Mouse (Mus musculus) liver, embryonic 12.5 days (tissue): ENCODE measurements around the gene Sptssa. TPM values are rescaled to one million over a fixed set of nuclear protein-coding genes. Genes with fewer than 3 reads are reported as not detected.

Experiments
- ATAC-seq: fragments of 200-750 bp; cut with Nextera tagmentation; 2 replicates; pipeline ENCODE4 v1.8.0; 2017; ENCODE audit warnings: moderate number of reproducible peaks, mild to moderate bottlenecking, moderate library complexity
- H3K27ac ChIP-seq: fragments of 300-500 bp; sonication (generic); 2 replicates; pipeline ENCODE4 v1.5.1; 2016; ENCODE audit warnings: mild to moderate bottlenecking
- H3K27me3 ChIP-seq: fragments of 300-500 bp; sonication (generic); replicated peaks from 2 replicates; pipeline ENCODE4 v1.6.1; 2016; ENCODE audit warnings: mild to moderate bottlenecking, moderate library complexity
- H3K36me3 ChIP-seq: fragments of 300-500 bp; sonication (generic); 2 replicates; pipeline ENCODE4 v1.6.1; 2016; ENCODE audit warnings: mild to moderate bottlenecking, moderate library complexity
- H3K4me1 ChIP-seq: fragments of 300-500 bp; sonication (generic); 2 replicates; pipeline ENCODE4 v1.6.1; 2016
- H3K4me2 ChIP-seq: fragments of 300-500 bp; sonication (generic); 2 replicates; pipeline ENCODE4 v1.6.1; 2016; ENCODE audit warnings: mild to moderate bottlenecking, moderate library complexity
- H3K4me3 ChIP-seq: fragments of 300-500 bp; sonication (generic); 2 replicates; pipeline ENCODE4 v1.5.1; 2016; ENCODE audit warnings: mild to moderate bottlenecking, moderate library complexity
- H3K9ac ChIP-seq: fragments of 300-500 bp; sonication (generic); 2 replicates; pipeline ENCODE4 v1.6.1; 2016; ENCODE audit warnings: mild to moderate bottlenecking, moderate library complexity
- H3K9me3 ChIP-seq: fragments of 300-500 bp; sonication (generic); replicated peaks from 2 replicates; pipeline ENCODE4 v1.6.1; 2016; ENCODE audit warnings: mild to moderate bottlenecking, moderate library complexity
- WGBS: fragments of 180-500 bp; shearing (Covaris S2); methylation state at CpG from one replicate; pipeline ENCODE4 v1.1.7; 2016; ENCODE audit not compliant: insufficient replicate concordance; 5-methylcytosine and 5-hydroxymethylcytosine counted together
- microRNA counts: library from miRNA; unstranded; fragments of <30 nt; microRNA quantifications from one replicate; lab custom pipeline; 2017
- microRNA-seq: library from miRNA; unstranded; fragments of <30 nt; microRNA quantifications from one replicate; pipeline ENCODE4, GENCODE M21; 2017
- polyA plus RNA-seq: library from polyadenylated mRNA; unstranded; fragments of >200 nt; fragmentation: Nextera tagmentation; extraction: Ambion mirVana; gene quantifications from 2 replicates; pipeline ENCODE4 v1.2.1, GENCODE M21; 2016

The Sptssa gene
- polyA plus RNA-seq, 1 experiment from 2014 or later = 58.8 TPM

GRCm38 (mm10) chr12:54603542-54604167 lies 52.7 kb downstream of the Sptssa start:
- no peak overlapping the region for H3K27ac ChIP-seq
- H3K27me3 ChIP-seq = no peaks in the 10 kb centered on the region
- WGBS = 60% methylated on average over 8 of the region's 9 CpGs
- no peak overlapping the region for H3K9ac ChIP-seq
- H3K4me3 ChIP-seq = no peak overlapping the region
- peaks cover 19% of the 10 kb centered on the region for H3K9me3 ChIP-seq
- ATAC-seq = no peak
- H3K4me2 ChIP-seq = no peak overlapping the region
- no peaks in the 10 kb centered on the region for H3K4me1 ChIP-seq
- H3K36me3 ChIP-seq = no peaks in the 10 kb centered on the region

GRCm38 (mm10) chr12:54600482-54600881 lies 55.9 kb downstream of the Sptssa start:
- no peak overlapping the region for H3K4me2 ChIP-seq
- WGBS = 70% methylated on average over 4 of the region's 4 CpGs
- H3K4me3 ChIP-seq = no peak overlapping the region
- H3K27ac ChIP-seq = no peak overlapping the region
- no peaks in the 10 kb centered on the region for H3K27me3 ChIP-seq
- ATAC-seq = no peak
- no peak overlapping the region for H3K9ac ChIP-seq
- no peaks in the 10 kb centered on the region for H3K36me3 ChIP-seq
- H3K4me1 ChIP-seq = no peaks in the 10 kb centered on the region
- peaks cover 19% of the 10 kb centered on the region for H3K9me3 ChIP-seq

- WGBS = 90% methylated on average over 3 of the region's 3 CpGs
- H3K9ac ChIP-seq = no peak overlapping the region
- H3K27ac ChIP-seq = no peak overlapping the region
- H3K4me2 ChIP-seq = no peak overlapping the region
- no peak for ATAC-seq
- H3K27me3 ChIP-seq = no peaks in the 10 kb centered on the region
- H3K36me3 ChIP-seq = no peaks in the 10 kb centered on the region
- H3K9me3 ChIP-seq = peaks cover 19% of the 10 kb centered on the region
- H3K4me3 ChIP-seq = no peak overlapping the region
- no peaks in the 10 kb centered on the region for H3K4me1 ChIP-seq
Observed at GRCm38 (mm10) chr12:54598358-54598757, 58.0 kb downstream of the Sptssa start.

- Histone ChIP-seq H3K4me1 (no peaks in the 10 kb centered on the region), H3K27ac (no peak overlapping the region), H3K27me3 (no peaks in the 10 kb centered on the region), H3K9ac (no peak overlapping the region), H3K4me2 (no peak overlapping the region), H3K4me3 (no peak overlapping the region), H3K9me3 (peaks cover 18% of the 10 kb centered on the region), H3K36me3 (no peaks in the 10 kb centered on the region)
- no peak for ATAC-seq
- 72% methylated on average over 4 of the region's 4 CpGs for WGBS
Observed at GRCm38 (mm10) chr12:54596715-54597114, 59.7 kb downstream of the Sptssa start.

MicroRNA genes within 50 kb of the gene (microRNA counts, 519-probe panel; counts per million panel counts)
- 582 counts per million, percentile 70 among the panel's probes with 10 or more counts for microRNA mmu-miR-1892 (lab: Ali Mortazavi, UCI)

Small RNA genes lying within 50 kb of the gene (microRNA-seq; reads per million reads assigned to microRNA genes)
- gene Mir1892 = not detected

Other genes starting within 250 kb of the Sptssa start
- gene Eapp, start 39.3 kb upstream of the Sptssa start, polyA plus RNA-seq = 47.1 and 48.3 TPM in 2 replicates
- 63.6 and 64.8 TPM in 2 replicates for gene Snx6, start 139.1 kb upstream of the Sptssa start, polyA plus RNA-seq
- 46.1 and 47.7 TPM in 2 replicates for gene Cfl2, start 206.3 kb upstream of the Sptssa start, polyA plus RNA-seq